Mouse (Mus musculus) lung, postnatal 0 days (tissue): ENCODE data around the gene Pou6f1.

Experiments used
- CTCF ChIP-seq: IDR thresholded peaks from 2 replicates; pipeline ENCODE4 v1.5.1; 2016; ENCODE audit warnings: antibody characterized with exemption, mild to moderate bottlenecking
- EP300 ChIP-seq: IDR thresholded peaks from 2 replicates; pipeline ENCODE4 v1.6.1; 2016; ENCODE audit warnings: antibody characterized with exemption, mild to moderate bottlenecking, control low read depth

- TF ChIP-seq CTCF (no peak), EP300 (no peak)
Measured at GRCm38 (mm10) chr15:100541426-100541825, 58.4 kb downstream of the Pou6f1 start.
